Mouse (Mus musculus) embryonic fibroblast, embryonic 13.5 days (primary cell): ENCODE measurements around the gene Ccdc142.

Experiments
- CTCF ChIP-seq: IDR thresholded peaks from 2 replicates; pipeline ENCODE4 v1.5.1; 2011; ENCODE audit warnings: mild to moderate bottlenecking, control low read depth, low read length, moderate library complexity, borderline replicate concordance; ENCODE audit not compliant: insufficient read depth
- POLR2A ChIP-seq: IDR thresholded peaks from 2 replicates; pipeline ENCODE4 v1.6.1; 2011; ENCODE audit warnings: low read depth, mild to moderate bottlenecking, control low read depth, low read length, moderate library complexity

DNA sequence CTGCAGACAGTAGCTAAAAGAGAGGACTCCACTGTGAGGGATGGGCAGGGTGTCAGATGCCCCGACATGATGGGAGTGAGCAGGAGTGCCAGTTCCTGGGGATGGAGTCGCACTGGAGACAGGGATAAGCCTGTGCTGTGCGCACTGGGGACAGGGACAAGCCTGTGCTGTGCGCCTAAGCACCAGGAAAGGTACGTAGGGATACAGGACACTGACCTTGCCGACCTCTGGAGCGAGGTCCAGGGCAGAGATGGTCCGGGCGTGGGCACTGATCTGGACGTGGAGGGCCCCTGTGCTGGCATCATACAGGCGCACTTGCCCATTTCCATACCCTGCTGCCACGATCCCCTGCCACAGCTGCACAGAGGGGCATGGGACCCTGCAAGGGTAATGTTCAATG, 51.6 kb downstream of the Ccdc142 start:
- TF ChIP-seq CTCF: no peak
- TF ChIP-seq POLR2A: no peak
